Mouse (Mus musculus) G1E (cell line): Measurements from ENCODE around the gene Sccpdh. TPM values are rescaled to one million over a fixed set of nuclear protein-coding genes. Genes with fewer than 3 reads are reported as not detected.
"Not testable (repeated sequence)": the region's sequence is repeated elsewhere in the genome, so short reads cannot be mapped to it uniquely, and the experiment has no call there.

Source experiments
- ATAC-seq: 2 replicates; pipeline ENCODE4 v1.8.0; 2016; ENCODE audit warnings: mild to moderate bottlenecking; ENCODE audit not compliant: insufficient number of reproducible peaks, poor library complexity, low FRiP score, severe bottlenecking; ENCODE audit errors: extremely low read depth
- DNase-seq: peaks from one replicate; pipeline ENCODE4 v3.0.0; 2012; ENCODE audit warnings: low spot score
- H3K27me3 ChIP-seq: 2 replicates; pipeline ENCODE4 v1.6.1; 2012; ENCODE audit warnings: mild to moderate bottlenecking, low read length, inconsistent platforms; ENCODE audit not compliant: insufficient read depth
- H3K36me3 ChIP-seq: replicated peaks from 2 replicates; pipeline ENCODE3; 2012; ENCODE audit warnings: mild to moderate bottlenecking, inconsistent platforms
- H3K4me1 ChIP-seq: 2 replicates; pipeline ENCODE4 v1.6.1; 2012; ENCODE audit warnings: low read depth, low read length, inconsistent platforms, mixed read lengths; ENCODE audit not compliant: insufficient read depth
- H3K4me3 ChIP-seq: 2 replicates; pipeline ENCODE4 v1.5.1; 2012; ENCODE audit warnings: low read depth, mild to moderate bottlenecking, inconsistent platforms, low read length, moderate library complexity, mixed read lengths
- H3K9me3 ChIP-seq: replicated peaks from 2 replicates; pipeline ENCODE4 v1.6.1; 2012; ENCODE audit warnings: inconsistent platforms
- CTCF ChIP-seq: IDR thresholded peaks from 2 replicates; pipeline ENCODE4 v1.5.1; 2012; ENCODE audit warnings: low read depth, low read length, inconsistent platforms, mixed read lengths
- GATA1 ChIP-seq: IDR thresholded peaks from 2 replicates; pipeline ENCODE4 v1.6.1; 2012; ENCODE audit warnings: borderline replicate concordance, low read length, inconsistent platforms, mixed read lengths
- GATA2 ChIP-seq: IDR thresholded peaks from 2 replicates; pipeline ENCODE4 v1.6.1; 2012; ENCODE audit warnings: low read depth, low read length, inconsistent platforms, borderline replicate concordance
- POLR2AphosphoS5 ChIP-seq: IDR thresholded peaks from 2 replicates; pipeline ENCODE4 v1.6.1; 2012; ENCODE audit warnings: low read depth, low read length, inconsistent platforms; ENCODE audit not compliant: insufficient replicate concordance
- TAL1 ChIP-seq: conservative IDR thresholded peaks from 2 replicates; pipeline ENCODE4 v1.6.1; 2012; ENCODE audit warnings: low read depth, low read length, inconsistent platforms, mixed read lengths
- polyA plus RNA-seq: library from polyadenylated mRNA; stranded (reverse); fragments of >175 nt; gene quantifications from 2 replicates; pipeline ENCODE4 v1.2.3, GENCODE M21; 2012
- total RNA-seq, 2 experiments: library from RNA; stranded (forward) in 1 of 2; stranded (reverse) in 1 of 2; fragments of 200-1000 nt in 1 of 2; fragments of >200 nt in 1 of 2; fragmentation: Nextera tagmentation in 1 of 2; gene quantifications; 2 replicates each; pipeline ENCODE4 v1.2.3; 2014 to 2017

Sccpdh gene
- total and polyA plus RNA-seq, 3 experiments = 11.9 to 110 (median 72.8) TPM

- peaks cover 57% of the 10 kb centered on the region for H3K4me1 ChIP-seq
- TF ChIP-seq POLR2AphosphoS5 = no peak
- TF ChIP-seq GATA2 = no peak
- H3K9me3 ChIP-seq = no peaks in the 10 kb centered on the region
- no peak overlapping the region for H3K4me3 ChIP-seq
- no peak for DNase-seq
- H3K27me3 ChIP-seq = no peaks in the 10 kb centered on the region
- H3K36me3 ChIP-seq = no peaks in the 10 kb centered on the region
- ATAC-seq = no peak
These were observed 3.6 kb upstream of the Sccpdh start for GRCm38 (mm10) chr1:179664309-179664930.

GRCm38 (mm10) chr1:179666971-179667370 is 1.0 kb upstream of the Sccpdh start:
- no peaks in the 10 kb centered on the region for H3K27me3 ChIP-seq

GRCm38 (mm10) chr1:179667450-179667849 is 560 bp upstream of the Sccpdh start:
- peak overlapping the region; percentile 93 for H3K4me3 ChIP-seq
- ATAC-seq = no peak
- H3K27me3 ChIP-seq = no peaks in the 10 kb centered on the region
- no peaks in the 10 kb centered on the region for H3K9me3 ChIP-seq
- TF ChIP-seq POLR2AphosphoS5 (no peak), TAL1 (no peak), GATA2 (no peak), GATA1 (no peak), CTCF (no peak)
- H3K36me3 ChIP-seq = peaks cover 20% of the 10 kb centered on the region
- DNase-seq = no peak
- H3K4me1 ChIP-seq = peaks cover 68% of the 10 kb centered on the region

More at GRCm38 (mm10) chr1:179666971-179667370, 1.0 kb upstream of the Sccpdh start:
- TF ChIP-seq CTCF = no peak
- no peak for ATAC-seq
- no peak for DNase-seq
- H3K4me1 ChIP-seq = peaks cover 66% of the 10 kb centered on the region
- peaks cover 16% of the 10 kb centered on the region for H3K36me3 ChIP-seq
- H3K4me3 ChIP-seq = no peak overlapping the region
- no peaks in the 10 kb centered on the region for H3K9me3 ChIP-seq

- Histone ChIP-seq H3K36me3 (peaks cover 36% of the 10 kb centered on the region), H3K4me1 (peaks cover 65% of the 10 kb centered on the region), H3K9me3 (no peaks in the 10 kb centered on the region), H3K4me3 (peak overlapping the region; percentile 93), H3K27me3 (no peaks in the 10 kb centered on the region)
- ATAC-seq = peak; percentile 11; the same call in 1 of the 2 replicates
- no peak for DNase-seq
- no peak for TF ChIP-seq GATA2
- no peak for TF ChIP-seq GATA1
- TF ChIP-seq TAL1 = no peak
- no peak for TF ChIP-seq CTCF
- TF ChIP-seq POLR2AphosphoS5 = no peak
These were observed 977 bp downstream of the Sccpdh start for GRCm38 (mm10) chr1:179668836-179669537.

GRCm38 (mm10) chr1:179674355-179674754 is 6.3 kb downstream of the Sccpdh start:
- Histone ChIP-seq H3K27me3 (no peaks in the 10 kb centered on the region), H3K9me3 (no peaks in the 10 kb centered on the region), H3K4me3 (no peak overlapping the region), H3K4me1 (peaks cover 50% of the 10 kb centered on the region), H3K36me3 (peaks cover 79% of the 10 kb centered on the region)
- no peak for ATAC-seq
- TF ChIP-seq GATA2 (no peak), GATA1 (no peak), TAL1 (no peak), POLR2AphosphoS5 (no peak), CTCF (no peak)
- no peak for DNase-seq

- no peaks in the 10 kb centered on the region for H3K27me3 ChIP-seq
- DNase-seq (no peak), ATAC-seq (no peak)
- no peaks in the 10 kb centered on the region for H3K9me3 ChIP-seq
- peaks cover 44% of the 10 kb centered on the region for H3K4me1 ChIP-seq
- H3K4me3 ChIP-seq = no peak overlapping the region
- TF ChIP-seq CTCF (no peak), TAL1 (no peak), POLR2AphosphoS5 (no peak), GATA1 (no peak), GATA2 (no peak)
- peaks cover 86% of the 10 kb centered on the region for H3K36me3 ChIP-seq
These were observed 9.0 kb downstream of the Sccpdh start for GRCm38 (mm10) chr1:179677031-179677430.

- peaks cover 45% of the 10 kb centered on the region for H3K4me1 ChIP-seq
- H3K4me3 ChIP-seq = no peak overlapping the region
- peaks cover 80% of the 10 kb centered on the region for H3K36me3 ChIP-seq
- no peaks in the 10 kb centered on the region for H3K27me3 ChIP-seq
- DNase-seq = no peak
- H3K9me3 ChIP-seq = no peaks in the 10 kb centered on the region
- TF ChIP-seq CTCF (no peak), GATA2 (no peak), GATA1 (no peak), POLR2AphosphoS5 (no peak), TAL1 (no peak)
- no peak for ATAC-seq
These were observed 11.3 kb downstream of the Sccpdh start for GRCm38 (mm10) chr1:179679326-179679725.

- DNase-seq (peak; percentile 39), ATAC-seq (peak; percentile 70)
- not testable (repeated sequence) for H3K27me3 ChIP-seq, H3K9me3 ChIP-seq
- Histone ChIP-seq H3K4me3 (peak overlapping the region; percentile 44; the same call in 1 of the 2 replicates), H3K36me3 (peaks cover 79% of the 10 kb centered on the region), H3K4me1 (peaks cover 36% of the 10 kb centered on the region)
These were observed 14.7 kb downstream of the Sccpdh start for GRCm38 (mm10) chr1:179682753-179683152.
